In the genomic region with DNA sequence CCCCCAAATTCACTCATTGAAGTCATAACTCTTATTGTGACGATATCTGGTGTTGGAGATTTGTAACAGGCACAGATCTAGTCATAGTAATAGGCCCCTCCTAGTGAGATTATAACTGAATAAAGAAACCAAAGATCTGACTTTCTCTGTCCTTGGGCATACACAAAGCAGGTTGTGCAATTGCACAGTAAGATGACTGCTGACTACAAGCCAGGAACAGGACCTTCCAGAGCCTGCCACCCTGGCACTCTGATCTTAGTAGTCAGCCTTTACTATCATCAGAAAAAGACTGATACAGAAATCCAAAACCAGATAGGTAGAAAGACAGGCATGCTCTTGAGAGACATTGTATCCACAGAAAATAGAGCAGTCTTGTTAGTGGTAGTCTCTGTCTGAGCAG, we compare ENCODE assay signal across 19 mouse cellular contexts.
DNase-seq lines count a peak whose midpoint lies in the region.
"Had no signal": no experiment of that assay in that cellular context is flagged by ENCODE, and none has a peak within 500 bp of the region (broad histone marks: within the 10 kb centered on the region; RNA-seq: fewer than 3 reads in every experiment).

No protein-coding gene starts in this region.

- no peaks in the 10 kb centered on the region for H3K9me3 ChIP-seq in heart, embryonic 10.5 days
- H3K9me3 ChIP-seq: embryonic facial prominence, embryonic 12.5 days; forebrain, embryonic 12.5 days; G1E; heart, embryonic 12.5 days; hindbrain, embryonic 10.5 days had no signal

- 0 out of 2 replicates have a peak, but pooled peaks cover 2% of the 10 kb centered on the region for H3K36me3 ChIP-seq in heart, embryonic 10.5 days
- H3K36me3 ChIP-seq: embryonic facial prominence, embryonic 12.5 days; forebrain, embryonic 12.5 days; heart, embryonic 12.5 days; hindbrain, embryonic 10.5 days had no signal

- no peak overlapping the region for H3K4me3 ChIP-seq in heart, embryonic 10.5 days
- H3K4me3 ChIP-seq: embryonic facial prominence, embryonic 12.5 days; forebrain, embryonic 12.5 days; heart, embryonic 12.5 days; hindbrain, embryonic 10.5 days had no signal

- H3K4me1 ChIP-seq in heart, embryonic 10.5 days: peaks cover 3% of the 10 kb centered on the region; the same call in 1 of the 2 replicates
- H3K4me1 ChIP-seq: embryonic facial prominence, embryonic 12.5 days; forebrain, embryonic 12.5 days; heart, embryonic 12.5 days; hindbrain, embryonic 10.5 days had no signal

- no peaks in the 10 kb centered on the region for H3K27me3 ChIP-seq in heart, embryonic 10.5 days (ENCODE audit: insufficient read depth, poor library complexity, severe bottlenecking)
- H3K27me3 ChIP-seq: embryonic facial prominence, embryonic 12.5 days; forebrain, embryonic 12.5 days; heart, embryonic 12.5 days had no signal

- WGBS in heart, embryonic 10.5 days: 76% methylated on average over 1 of the region's 1 CpGs

- H3K27ac ChIP-seq in heart, embryonic 10.5 days: no peak overlapping the region
- H3K27ac ChIP-seq: embryonic facial prominence, embryonic 12.5 days; forebrain, embryonic 12.5 days; hindbrain, embryonic 10.5 days; hindbrain, embryonic 14.5 days had no signal

- peak; percentile 50 to 76 for DNase-seq in adrenal gland, adult (ENCODE audit: inconsistent age in 2 of 2, low spot score in 1 of 2)
- DNase-seq in adrenal gland, postnatal 4 days (ENCODE audit: low spot score in 2 of 2): no peak
- peak; percentile 61 for DNase-seq in heart, adult 11 months
- no peak for DNase-seq in heart, embryonic 10.5 days (ENCODE audit: low spot score)
- peak; percentile 43 for DNase-seq in adrenal gland, adult 8-10 months
- peak; percentile 36 to 51 for DNase-seq in adrenal gland, postnatal 36 days
- no peak for DNase-seq in frontal cortex, postnatal 25 days (ENCODE audit: low spot score in 2 of 2)
- DNase-seq: B cell, adult 2 months; cerebellum, adult 11 months; cerebellum, adult 8-10 months; cerebellum, postnatal 14 days; gastrocnemius, postnatal 10 days; kidney, adult 8-10 months had no signal

Comparison
In these comparisons a context has a peak if more than half of its experiments do, and no peak if none do; other contexts are left out.
1. DNase-seq: peak in adrenal gland, adult (2 of 2), heart, adult 11 months (single experiment), adrenal gland, adult 8-10 months (single experiment) and adrenal gland, postnatal 36 days (2 of 2); none in adrenal gland, postnatal 4 days (0 of 2), heart, embryonic 10.5 days (single experiment) and frontal cortex, postnatal 25 days (0 of 2).